Mouse (Mus musculus) liver, adult 2 months (tissue): ENCODE measurements around the gene Hpf1. TPM values are rescaled to one million over a fixed set of nuclear protein-coding genes. Genes with fewer than 3 reads are reported as not detected.

Experiments
- DNase-seq: peaks from one replicate; pipeline ENCODE4 v3.0.0-alpha.2; 2011; ENCODE audit warnings: low read depth, low spot score; ENCODE audit errors: extremely low read depth
- H3K27ac ChIP-seq: fragments of 200-500 bp; replicated peaks from 2 replicates; pipeline ENCODE4 v1.5.1; 2012; ENCODE audit warnings: low read depth, mild to moderate bottlenecking, control low read depth, inconsistent platforms, low read length; ENCODE audit not compliant: insufficient read depth
- H3K27me3 ChIP-seq: fragments of 200-500 bp; 2 replicates; pipeline ENCODE4 v1.6.1; 2012; ENCODE audit warnings: mild to moderate bottlenecking, moderate library complexity, low read length, inconsistent platforms; ENCODE audit not compliant: control insufficient read depth, insufficient read depth
- H3K36me3 ChIP-seq: fragments of 200-500 bp; 2 replicates; pipeline ENCODE4 v1.6.1; 2012; ENCODE audit warnings: low read length, inconsistent platforms; ENCODE audit not compliant: control insufficient read depth, insufficient read depth
- H3K4me1 ChIP-seq: fragments of 200-500 bp; 2 replicates; pipeline ENCODE4 v1.6.1; 2011; ENCODE audit warnings: low read length; ENCODE audit not compliant: control insufficient read depth, insufficient read depth
- H3K4me3 ChIP-seq: fragments of 200-500 bp; 2 replicates; pipeline ENCODE4 v1.5.1; 2011; ENCODE audit warnings: low read depth, mild to moderate bottlenecking, control low read depth, low read length, moderate library complexity; ENCODE audit not compliant: insufficient read depth
- H3K79me2 ChIP-seq: fragments of 200-500 bp; 2 replicates; pipeline ENCODE4 v1.6.1; 2012; ENCODE audit warnings: inconsistent platforms, mild to moderate bottlenecking, low read length, moderate library complexity; ENCODE audit not compliant: control insufficient read depth, insufficient read depth
- H3K9ac ChIP-seq: fragments of 200-500 bp; 2 replicates; pipeline ENCODE4 v1.6.1; 2012; ENCODE audit warnings: low read depth, mild to moderate bottlenecking, control low read depth, inconsistent platforms, low read length
- CTCF ChIP-seq: fragments of 200-500 bp; IDR thresholded peaks from 2 replicates; pipeline ENCODE4 v1.5.1; 2011; ENCODE audit warnings: low read depth, low read length, control low read depth
- POLR2A ChIP-seq: fragments of 200-500 bp; IDR thresholded peaks from 2 replicates; pipeline ENCODE4 v1.6.1; 2011; ENCODE audit warnings: low read length, control low read depth; ENCODE audit not compliant: insufficient read depth; ENCODE audit errors: extremely low read depth
- WGBS: fragments of 180-500 bp; shearing (Covaris S2); methylation state at CpG from one replicate; pipeline ENCODE4 v1.1.7; 2018; 5-methylcytosine and 5-hydroxymethylcytosine counted together
- polyA plus RNA-seq: library from polyadenylated mRNA; depleted of rRNA; stranded (reverse); fragments of >200 nt; gene quantifications from 2 replicates; pipeline ENCODE4 v1.2.3, GENCODE M21; 2012
- total RNA-seq: library from RNA; depleted of rRNA; stranded (reverse); fragments of >200 nt; gene quantifications from 2 replicates; pipeline ENCODE4 v1.2.3, GENCODE M21; 2014

Gene Hpf1
- total and polyA plus RNA-seq, 2 experiments: 2.0 to 8.8 TPM

- Histone ChIP-seq H3K79me2 (no peaks in the 10 kb centered on the region), H3K27ac (no peak overlapping the region)
- WGBS: 72% methylated on average over 3 of the region's 3 CpGs
These were observed 29.5 kb upstream of the Hpf1 start for GRCm38 (mm10) chr8:60860749-60861148.

GRCm38 (mm10) chr8:60861783-60862182, 28.4 kb upstream of the Hpf1 start:
- TF ChIP-seq CTCF (no peak), POLR2A (no peak)
- no peaks in the 10 kb centered on the region for H3K36me3 ChIP-seq
- 86% methylated on average over 6 of the region's 6 CpGs for WGBS

More at GRCm38 (mm10) chr8:60860749-60861148, 29.5 kb upstream of the Hpf1 start:
- Histone ChIP-seq H3K36me3 (no peaks in the 10 kb centered on the region), H3K27me3 (no peaks in the 10 kb centered on the region), H3K4me1 (no peaks in the 10 kb centered on the region), H3K4me3 (no peak overlapping the region), H3K9ac (no peak overlapping the region)
- DNase-seq: no peak
- no peak for TF ChIP-seq CTCF

DNA sequence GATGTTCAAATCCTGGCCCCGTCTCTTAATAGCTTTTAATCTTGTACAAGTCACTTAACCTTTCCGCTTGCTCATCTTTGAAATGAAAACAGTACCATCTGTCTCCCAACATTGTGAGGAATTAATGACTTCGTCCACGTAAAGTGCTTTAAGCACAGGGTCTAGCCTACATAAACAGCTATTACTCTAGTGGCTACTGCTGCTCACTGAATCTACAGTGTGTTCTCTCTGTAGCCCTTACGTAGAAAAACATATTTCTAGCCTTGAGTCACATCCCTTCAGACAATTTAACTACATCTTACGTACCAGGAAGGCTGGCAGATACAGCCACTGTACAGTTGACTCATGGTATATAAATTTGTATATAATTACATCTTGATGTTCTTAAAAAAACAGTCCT, 25.3 kb upstream of the Hpf1 start:
- no peak overlapping the region for H3K4me3 ChIP-seq
- no peaks in the 10 kb centered on the region for H3K36me3 ChIP-seq
- H3K9ac ChIP-seq: no peak overlapping the region
- no peaks in the 10 kb centered on the region for H3K27me3 ChIP-seq
- H3K27ac ChIP-seq: no peak overlapping the region
- WGBS: 87% methylated on average over 6 of the region's 6 CpGs
- H3K79me2 ChIP-seq: no peaks in the 10 kb centered on the region
- DNase-seq: no peak
- TF ChIP-seq POLR2A: no peak
- no peak for TF ChIP-seq CTCF
- H3K4me1 ChIP-seq: no peaks in the 10 kb centered on the region

More at GRCm38 (mm10) chr8:60861783-60862182, 28.4 kb upstream of the Hpf1 start:
- no peaks in the 10 kb centered on the region for H3K79me2 ChIP-seq
- no peak for DNase-seq
- H3K4me3 ChIP-seq: no peak overlapping the region
- H3K9ac ChIP-seq: no peak overlapping the region
- no peaks in the 10 kb centered on the region for H3K4me1 ChIP-seq
- no peak overlapping the region for H3K27ac ChIP-seq
- H3K27me3 ChIP-seq: no peaks in the 10 kb centered on the region

DNA sequence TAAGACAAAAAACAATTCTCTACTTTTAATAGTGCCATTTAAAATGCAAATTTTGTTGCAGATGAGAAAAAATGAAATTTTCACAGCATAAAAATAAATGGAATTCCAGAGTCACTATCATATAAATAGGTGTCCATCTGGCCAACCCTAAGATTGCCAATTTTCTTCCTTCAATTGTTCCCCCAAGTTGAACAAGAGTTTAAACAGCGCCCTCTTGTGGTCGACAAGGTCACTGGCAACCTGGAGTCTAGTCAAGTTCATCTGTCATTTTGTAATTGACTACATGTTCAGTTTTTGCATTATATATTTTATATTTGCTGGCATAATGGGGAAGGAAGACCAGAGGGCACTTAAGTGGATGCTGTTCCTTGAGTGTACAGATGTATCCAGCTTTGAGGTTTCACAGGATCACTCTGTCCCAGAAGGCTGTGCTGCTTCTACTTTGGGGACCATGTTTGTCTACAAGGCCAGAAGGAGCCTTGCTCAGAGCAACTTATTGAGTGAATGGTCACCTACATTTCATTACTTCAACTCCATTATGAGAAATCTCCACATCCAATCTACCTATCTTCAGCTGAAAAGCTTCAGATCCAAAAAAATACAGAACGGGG, 24.6 kb upstream of the Hpf1 start:
- no peaks in the 10 kb centered on the region for H3K36me3 ChIP-seq
- peak; percentile 53 for DNase-seq
- WGBS: 32% methylated on average over 3 of the region's 3 CpGs
- H3K9ac ChIP-seq: no peak overlapping the region
- H3K79me2 ChIP-seq: no peaks in the 10 kb centered on the region
- no peaks in the 10 kb centered on the region for H3K27me3 ChIP-seq
- H3K27ac ChIP-seq: no peak overlapping the region
- H3K4me1 ChIP-seq: no peaks in the 10 kb centered on the region
- TF ChIP-seq CTCF (peak; percentile 48), POLR2A (no peak)
- no peak overlapping the region for H3K4me3 ChIP-seq

DNA sequence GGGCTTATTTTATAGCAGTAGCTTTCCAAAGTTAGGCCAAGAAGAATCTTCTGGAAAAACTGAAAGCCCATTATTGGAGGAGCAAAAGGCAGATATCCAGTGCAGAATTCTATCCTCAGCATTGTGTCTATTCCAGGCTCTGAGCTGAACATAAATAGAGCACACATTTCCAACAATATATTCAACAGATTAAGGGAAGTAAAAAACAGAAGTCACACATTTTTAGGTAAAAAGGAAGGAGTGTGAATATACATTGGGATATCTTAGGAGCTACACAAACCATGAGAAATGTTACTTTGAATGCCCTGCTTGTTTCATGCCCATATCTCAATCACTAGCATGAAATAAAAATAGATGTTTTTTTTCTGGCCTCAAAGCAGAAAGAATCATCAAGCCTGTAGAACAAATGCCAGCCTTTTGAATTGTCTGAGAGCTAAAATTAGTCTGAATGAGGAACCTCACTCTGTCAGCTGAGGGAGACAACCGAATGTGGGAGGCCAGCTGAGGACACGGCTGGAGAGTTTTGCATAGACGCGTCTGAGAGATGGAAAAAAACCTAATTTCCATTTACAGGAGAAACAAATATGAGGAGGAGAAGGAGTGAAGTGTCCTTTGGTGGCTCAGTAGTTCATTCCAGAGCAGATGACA, 22.6 kb upstream of the Hpf1 start:
- TF ChIP-seq POLR2A (no peak), CTCF (no peak)
- 78% methylated on average over 4 of the region's 4 CpGs for WGBS

More for the DNA sequence above, 22.6 kb upstream of the Hpf1 start:
- Histone ChIP-seq H3K4me3 (no peak overlapping the region), H3K27ac (no peak overlapping the region), H3K79me2 (no peaks in the 10 kb centered on the region), H3K36me3 (no peaks in the 10 kb centered on the region), H3K4me1 (no peaks in the 10 kb centered on the region), H3K9ac (no peak overlapping the region), H3K27me3 (no peaks in the 10 kb centered on the region)
- DNase-seq: no peak
